Mouse (Mus musculus) intestine, embryonic 16.5 days (tissue): ENCODE measurements around the gene Gm9803. TPM values are rescaled to one million over a fixed set of nuclear protein-coding genes. Genes with fewer than 3 reads are reported as not detected.

ENCODE experiments used
- ATAC-seq: fragments of 200-750 bp; cut with Nextera tagmentation; 2 replicates; pipeline ENCODE4 v1.8.0; 2017; ENCODE audit warnings: moderate TSS enrichment, moderate library complexity
- H3K27ac ChIP-seq: fragments of 300-500 bp; sonication (generic); 2 replicates; pipeline ENCODE4 v1.5.1; 2014; ENCODE audit warnings: mild to moderate bottlenecking, low read length
- H3K27me3 ChIP-seq: fragments of 300-500 bp; sonication (generic); replicated peaks from 2 replicates; pipeline ENCODE4 v1.6.1; 2014; ENCODE audit warnings: low read length, control low read depth, mixed read lengths; ENCODE audit not compliant: control insufficient read depth, insufficient read depth
- H3K36me3 ChIP-seq: fragments of 300-500 bp; sonication (generic); 2 replicates; pipeline ENCODE4 v1.6.1; 2014; ENCODE audit warnings: low read length, control low read depth; ENCODE audit not compliant: control insufficient read depth, insufficient read depth
- H3K4me1 ChIP-seq: fragments of 300-500 bp; sonication (generic); 2 replicates; pipeline ENCODE4 v1.6.1; 2014; ENCODE audit warnings: low read length, control low read depth, mixed read lengths; ENCODE audit not compliant: control insufficient read depth, insufficient read depth
- H3K4me2 ChIP-seq: fragments of 300-500 bp; sonication (generic); 2 replicates; pipeline ENCODE4 v1.6.1; 2014; ENCODE audit warnings: low read depth, low read length, control low read depth
- H3K4me3 ChIP-seq: fragments of 300-500 bp; sonication (generic); 2 replicates; pipeline ENCODE4 v1.5.1; 2014; ENCODE audit warnings: mild to moderate bottlenecking, low read length
- H3K9ac ChIP-seq: fragments of 300-500 bp; sonication (generic); 2 replicates; pipeline ENCODE4 v1.6.1; 2014; ENCODE audit warnings: low read depth, low read length
- H3K9me3 ChIP-seq: fragments of 300-500 bp; sonication (generic); 2 replicates; pipeline ENCODE4 v1.6.1; 2016; ENCODE audit warnings: low read length, control low read depth; ENCODE audit not compliant: control insufficient read depth
- WGBS: fragments of 180-500 bp; shearing (Covaris S2); extraction: QIAGEN DNeasy Blood & Tissue Kit; methylation state at CpG from one replicate; pipeline ENCODE4 v1.1.7; 2014; 5-methylcytosine and 5-hydroxymethylcytosine counted together
- polyA plus RNA-seq: library from polyadenylated mRNA; unstranded; fragments of >200 nt; fragmentation: Nextera tagmentation; extraction: Ambion mirVana; gene quantifications from 2 replicates; pipeline ENCODE4 v1.2.1, GENCODE M21; 2015

Gene Gm9803
- polyA plus RNA-seq, 1 experiment from 2014 or later: 12.6 TPM

- ATAC-seq: no peak
- H3K4me2 ChIP-seq: no peak overlapping the region
- no peak overlapping the region for H3K4me3 ChIP-seq
- H3K9me3 ChIP-seq: no peaks in the 10 kb centered on the region
- H3K36me3 ChIP-seq: no peaks in the 10 kb centered on the region
- H3K27ac ChIP-seq: no peak overlapping the region
- 90% methylated on average over 5 of the region's 5 CpGs for WGBS
- H3K27me3 ChIP-seq: no peaks in the 10 kb centered on the region
- H3K4me1 ChIP-seq: peaks cover 16% of the 10 kb centered on the region
- no peak overlapping the region for H3K9ac ChIP-seq
These were observed 41.9 kb upstream of the Gm9803 start for GRCm38 (mm10) chr10:43482021-43482420.

GRCm38 (mm10) chr10:43483426-43483995, 40.4 kb upstream of the Gm9803 start:
- 31% methylated on average over 9 of the region's 9 CpGs for WGBS
- peaks cover 22% of the 10 kb centered on the region for H3K4me1 ChIP-seq
- H3K36me3 ChIP-seq: no peaks in the 10 kb centered on the region
- H3K9me3 ChIP-seq: no peaks in the 10 kb centered on the region
- peak overlapping the region; percentile 46; the same call in 1 of the 2 replicates for H3K9ac ChIP-seq
- no peaks in the 10 kb centered on the region for H3K27me3 ChIP-seq
- no peak overlapping the region for H3K4me3 ChIP-seq
- H3K27ac ChIP-seq: peak overlapping the region; percentile 72
- peak overlapping the region; percentile 17 for H3K4me2 ChIP-seq
- ATAC-seq: no peak

- no peak for ATAC-seq
- H3K27me3 ChIP-seq: no peaks in the 10 kb centered on the region
- no peak overlapping the region for H3K4me3 ChIP-seq
- H3K4me2 ChIP-seq: no peak overlapping the region
- WGBS: 88% methylated on average over 6 of the region's 6 CpGs
- H3K4me1 ChIP-seq: peaks cover 35% of the 10 kb centered on the region
- no peaks in the 10 kb centered on the region for H3K36me3 ChIP-seq
- no peaks in the 10 kb centered on the region for H3K9me3 ChIP-seq
- no peak overlapping the region for H3K27ac ChIP-seq
- no peak overlapping the region for H3K9ac ChIP-seq
These were observed 38.1 kb upstream of the Gm9803 start for GRCm38 (mm10) chr10:43485751-43486268.

- ATAC-seq: peak; percentile 70
- 61% methylated on average over 3 of the region's 3 CpGs for WGBS
- H3K9ac ChIP-seq: no peak overlapping the region
- peak overlapping the region; percentile 61 for H3K27ac ChIP-seq
- no peaks in the 10 kb centered on the region for H3K36me3 ChIP-seq
- no peak overlapping the region for H3K4me3 ChIP-seq
- H3K4me2 ChIP-seq: no peak overlapping the region
- no peaks in the 10 kb centered on the region for H3K27me3 ChIP-seq
- peaks cover 32% of the 10 kb centered on the region for H3K4me1 ChIP-seq
- no peaks in the 10 kb centered on the region for H3K9me3 ChIP-seq
These were observed 36.4 kb upstream of the Gm9803 start for GRCm38 (mm10) chr10:43487441-43488010.

- no peak overlapping the region for H3K9ac ChIP-seq
- peak overlapping the region; percentile 61 for H3K27ac ChIP-seq
- H3K4me3 ChIP-seq: no peak overlapping the region
- no peak overlapping the region for H3K4me2 ChIP-seq
- no peaks in the 10 kb centered on the region for H3K9me3 ChIP-seq
- ATAC-seq: no peak
- no peaks in the 10 kb centered on the region for H3K36me3 ChIP-seq
- 63% methylated on average over 4 of the region's 4 CpGs for WGBS
- H3K27me3 ChIP-seq: no peaks in the 10 kb centered on the region
- peaks cover 30% of the 10 kb centered on the region for H3K4me1 ChIP-seq
These were observed 35.6 kb upstream of the Gm9803 start for GRCm38 (mm10) chr10:43488258-43488657.

- no peaks in the 10 kb centered on the region for H3K36me3 ChIP-seq
- H3K27ac ChIP-seq: no peak overlapping the region
- no peak overlapping the region for H3K4me3 ChIP-seq
- WGBS: 82% methylated on average over 7 of the region's 7 CpGs
- H3K4me1 ChIP-seq: peaks cover 24% of the 10 kb centered on the region
- H3K27me3 ChIP-seq: no peaks in the 10 kb centered on the region
- no peak for ATAC-seq
- 0 out of 2 replicates have a peak overlapping the region, but pooled peaks have one; percentile 19 for H3K9ac ChIP-seq
- no peaks in the 10 kb centered on the region for H3K9me3 ChIP-seq
- H3K4me2 ChIP-seq: no peak overlapping the region
These were observed 34.7 kb upstream of the Gm9803 start for GRCm38 (mm10) chr10:43489139-43489538.

GRCm38 (mm10) chr10:43489550-43489949, 34.3 kb upstream of the Gm9803 start:
- WGBS: 43% methylated on average over 6 of the region's 6 CpGs
- 0 out of 2 replicates have a peak overlapping the region, but pooled peaks have one; percentile 19 for H3K9ac ChIP-seq
- no peaks in the 10 kb centered on the region for H3K36me3 ChIP-seq
- H3K27ac ChIP-seq: no peak overlapping the region
- no peak overlapping the region for H3K4me3 ChIP-seq
- H3K27me3 ChIP-seq: no peaks in the 10 kb centered on the region
- no peaks in the 10 kb centered on the region for H3K9me3 ChIP-seq
- H3K4me1 ChIP-seq: peaks cover 24% of the 10 kb centered on the region
- no peak overlapping the region for H3K4me2 ChIP-seq
- ATAC-seq: no peak

- Histone ChIP-seq H3K27me3 (no peaks in the 10 kb centered on the region), H3K27ac (0 out of 2 replicates have a peak overlapping the region, but pooled peaks have one; percentile 26), H3K4me3 (no peak overlapping the region)
These were observed 33.9 kb upstream of the Gm9803 start for GRCm38 (mm10) chr10:43490034-43490433.

GRCm38 (mm10) chr10:43490846-43491245, 33.0 kb upstream of the Gm9803 start:
- Histone ChIP-seq H3K4me2 (no peak overlapping the region), H3K36me3 (peaks cover 10% of the 10 kb centered on the region), H3K9ac (no peak overlapping the region), H3K9me3 (no peaks in the 10 kb centered on the region), H3K27me3 (no peaks in the 10 kb centered on the region), H3K4me1 (peaks cover 22% of the 10 kb centered on the region), H3K27ac (peak overlapping the region; percentile 26; the same call in 1 of the 2 replicates), H3K4me3 (no peak overlapping the region)
- WGBS: 74% methylated on average over 5 of the region's 5 CpGs
- ATAC-seq: peak; percentile 61

More at GRCm38 (mm10) chr10:43490034-43490433, 33.9 kb upstream of the Gm9803 start:
- 58% methylated on average over 8 of the region's 8 CpGs for WGBS
- peaks cover 24% of the 10 kb centered on the region for H3K4me1 ChIP-seq
- 0 out of 2 replicates have a peak overlapping the region, but pooled peaks have one; percentile 19 for H3K9ac ChIP-seq
- 0 out of 2 replicates have a peak, but pooled peaks cover 2% of the 10 kb centered on the region for H3K36me3 ChIP-seq
- no peak for ATAC-seq
- no peaks in the 10 kb centered on the region for H3K9me3 ChIP-seq
- no peak overlapping the region for H3K4me2 ChIP-seq
